ENCODE assay signal across 8 mouse cellular contexts in the genomic region with DNA sequence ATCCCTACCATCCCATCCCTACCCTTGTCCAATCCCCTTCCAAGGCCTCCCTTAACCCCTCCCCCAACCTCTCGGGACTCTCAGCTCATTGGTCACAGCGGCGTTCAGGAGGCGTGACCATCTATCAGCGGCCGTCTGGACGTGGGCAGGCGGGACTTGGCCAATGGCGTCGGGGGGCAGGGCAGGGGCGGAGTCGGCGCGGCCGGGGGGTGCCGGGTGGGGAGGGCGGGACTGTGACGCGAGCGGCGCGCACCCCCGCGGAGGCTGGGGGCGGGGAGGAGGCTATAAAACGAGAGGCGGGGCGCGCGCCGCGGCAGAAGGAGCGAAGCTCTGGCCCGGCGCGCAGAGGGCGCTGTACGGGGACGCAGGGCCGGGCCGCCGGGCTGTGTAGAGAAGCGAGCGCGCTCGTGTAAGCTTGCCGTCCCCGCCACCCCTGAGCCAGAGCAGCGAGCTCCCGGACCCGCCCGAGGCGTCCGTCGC. TPM values are rescaled to one million over a fixed set of nuclear protein-coding genes. Genes with fewer than 3 reads are reported as not detected.
DNase-seq lines count a peak whose midpoint lies in the region; ATAC-seq and TF ChIP-seq lines count a peak whose summit lies in the region.

Gene Tob1 (plus strand): TSS at position 331 of the 480 bp plus-strand sequence.

- peak within 1 kb of the TSS; percentile 97 for H3K27ac ChIP-seq in hindbrain, embryonic 10.5 days
- peak within 1 kb of the TSS; percentile 95 for H3K27ac ChIP-seq in lung, postnatal 0 days (ENCODE audit: low read length)

- TF ChIP-seq CTCF in lung, postnatal 0 days (IDR thresholded peaks at IDR 0.05), result peak; percentile 53; the same call in 1 of the 2 replicates

- peaks cover 18% of the 10 kb centered on the region for H3K36me3 ChIP-seq in hindbrain, embryonic 10.5 days
- no peaks in the 10 kb centered on the region for H3K36me3 ChIP-seq in lung, postnatal 0 days (ENCODE audit: insufficient read depth, low read length)

- under 1% methylated on average over 54 of the region's 55 CpGs for WGBS in hindbrain, embryonic 10.5 days
- WGBS in lung, postnatal 0 days, result 5% methylated on average over 28 of the region's 55 CpGs

- peak within 1 kb of the TSS; percentile 92 for H3K9ac ChIP-seq in lung, postnatal 0 days (replicated peaks; ENCODE audit: low read depth)

- peak; percentile 78 for ATAC-seq in frontal cortex, adult (ENCODE audit: low TSS enrichment)
- peak; percentile 95 for ATAC-seq in lung, postnatal 0 days

- peaks cover 47% of the 10 kb centered on the region for H3K4me1 ChIP-seq in hindbrain, embryonic 10.5 days (replicated peaks)
- H3K4me1 ChIP-seq in lung, postnatal 0 days (ENCODE audit: insufficient read depth, low read depth, low read length), result no peaks in the 10 kb centered on the region

- H3K27me3 ChIP-seq in hindbrain, embryonic 10.5 days (ENCODE audit: insufficient read depth, poor library complexity, severe bottlenecking), result no peaks in the 10 kb centered on the region
- H3K27me3 ChIP-seq in lung, postnatal 0 days (replicated peaks; ENCODE audit: insufficient read depth, low read length), result no peaks in the 10 kb centered on the region

- H3K9me3 ChIP-seq in hindbrain, embryonic 10.5 days, result no peaks in the 10 kb centered on the region
- H3K9me3 ChIP-seq in lung, postnatal 0 days (ENCODE audit: low read length), result no peaks in the 10 kb centered on the region

- peak within 1 kb of the TSS; percentile 94 for H3K4me2 ChIP-seq in lung, postnatal 0 days (replicated peaks; ENCODE audit: low read depth, low read length)

- TF ChIP-seq EP300 in lung, postnatal 0 days (IDR thresholded peaks at IDR 0.05), result no peak

- peak; percentile 94 for DNase-seq in MEL-GATA-1-ER (ENCODE audit: extremely low read depth, low read depth)
- peak; percentile 95 for DNase-seq in cerebellum, adult 8-10 months
- peak; percentile 99 for DNase-seq in hindbrain, embryonic 10.5 days (ENCODE audit: low spot score)
- DNase-seq in layer of hippocampus, adult 9-11 months, result peak; percentile 99
- peak; percentile 100 for DNase-seq in lung, postnatal 0 days (ENCODE audit: low spot score)
- peak; percentile 96 for DNase-seq in ovary, postnatal 14 days (ENCODE audit: low spot score)
- peak; percentile 98 for DNase-seq in thymus, postnatal 14 days

- peak within 1 kb of the TSS; percentile 74 for H3K4me3 ChIP-seq in hindbrain, embryonic 10.5 days
- peak within 1 kb of the TSS; percentile 99 for H3K4me3 ChIP-seq in lung, postnatal 0 days (ENCODE audit: low read depth, low read length)

RNA-seq across cellular contexts. Expression of gene Tob1, which starts in this region (rescaled TPM):
- 22.3 and 31.1 TPM in 2 replicates for polyA plus RNA-seq in hindbrain, embryonic 10.5 days (2016; fragmentation: Nextera tagmentation; extraction: Ambion mirVana)
- polyA plus RNA-seq in lung, postnatal 0 days (2015; fragmentation: Nextera tagmentation; extraction: Ambion mirVana), result 43.9 and 46.0 TPM in 2 replicates

Comparison
In these comparisons a context has a peak if more than half of its experiments do, and no peak if none do; other contexts are left out.
1. Peak in every context shown above with its lines: DNase-seq, ATAC-seq, H3K4me3 ChIP-seq and H3K27ac ChIP-seq.